7 mouse cellular contexts compared by ENCODE assay signal in genomic region chr4:144892133-144892936, GRCm38 (mm10). TPM values are rescaled to one million over a fixed set of nuclear protein-coding genes. Genes with fewer than 3 reads are reported as not detected.
DNase-seq lines count a peak whose midpoint lies in the region; ATAC-seq and TF ChIP-seq lines count a peak whose summit lies in the region.

Gene Dhrs3, plus strand, starts transcription at chr4:144892827.

- peak within 1 kb of the TSS; percentile 97 for H3K4me2 ChIP-seq in embryonic facial prominence, embryonic 14.5 days (ENCODE audit: low read depth, low read length)
- H3K4me2 ChIP-seq in limb, embryonic 14.5 days (replicated peaks; ENCODE audit: low read depth, low read length, severe bottlenecking): peak within 1 kb of the TSS; percentile 86
- H3K4me2 ChIP-seq in midbrain, embryonic 16.5 days (ENCODE audit: low read length): peak within 1 kb of the TSS; percentile 95

- TF ChIP-seq CTCF in kidney, adult 2 months (conservative IDR thresholded peaks at IDR 0.05; ENCODE audit: insufficient read depth, insufficient read length, low read depth, low read length): no peak
- no peak for TF ChIP-seq CTCF in spleen, adult 2 months (IDR thresholded peaks at IDR 0.05; ENCODE audit: extremely low read depth, insufficient read depth, insufficient read length, insufficient replicate concordance)

- peaks cover 32% of the 10 kb centered on the region for H3K4me1 ChIP-seq in embryonic facial prominence, embryonic 14.5 days (ENCODE audit: control insufficient read depth, insufficient read depth, low read length)
- H3K4me1 ChIP-seq in kidney, adult 2 months (ENCODE audit: control insufficient read depth, insufficient read depth, low read length): peaks cover 34% of the 10 kb centered on the region
- H3K4me1 ChIP-seq in limb, embryonic 14.5 days (ENCODE audit: control insufficient read depth, insufficient read depth, low read length): peaks cover 53% of the 10 kb centered on the region
- H3K4me1 ChIP-seq in midbrain, embryonic 16.5 days (ENCODE audit: control insufficient read depth, insufficient read depth, low read length): peaks cover 18% of the 10 kb centered on the region
- H3K4me1 ChIP-seq in spleen, adult 2 months (ENCODE audit: control insufficient read depth, insufficient read depth, insufficient read length): peaks cover 3% of the 10 kb centered on the region; the same call in 1 of the 2 replicates

- peak within 1 kb of the TSS; percentile 76 for H3K9ac ChIP-seq in embryonic facial prominence, embryonic 14.5 days (ENCODE audit: low read depth, low read length)
- H3K9ac ChIP-seq in limb, embryonic 14.5 days (ENCODE audit: low read depth, low read length, severe bottlenecking): peak within 1 kb of the TSS; percentile 81
- H3K9ac ChIP-seq in midbrain, embryonic 16.5 days (ENCODE audit: low read depth, low read length): peak within 1 kb of the TSS; percentile 55

- peak; percentile 84 for ATAC-seq in embryonic facial prominence, embryonic 14.5 days (ENCODE audit: low read depth)
- peak; percentile 78 for ATAC-seq in limb, embryonic 14.5 days (ENCODE audit: low FRiP score, low read depth)
- peak; percentile 70 for ATAC-seq in midbrain, embryonic 16.5 days

- H3K27ac ChIP-seq in embryonic facial prominence, embryonic 14.5 days (replicated peaks; ENCODE audit: low read depth, low read length): peak within 1 kb of the TSS; percentile 80
- H3K27ac ChIP-seq in kidney, adult 2 months (ENCODE audit: insufficient read depth, low read depth, low read length): peak within 1 kb of the TSS; percentile 99
- peak within 1 kb of the TSS; percentile 90 for H3K27ac ChIP-seq in limb, embryonic 14.5 days (replicated peaks; ENCODE audit: low read depth, low read length)
- H3K27ac ChIP-seq in midbrain, embryonic 16.5 days (ENCODE audit: low read length): peak within 1 kb of the TSS; percentile 57
- H3K27ac ChIP-seq in spleen, adult 2 months (ENCODE audit: insufficient read depth, low read length): peak within 1 kb of the TSS; percentile 68

- no peaks in the 10 kb centered on the region for H3K9me3 ChIP-seq in embryonic facial prominence, embryonic 14.5 days (ENCODE audit: control insufficient read depth, low read length)
- no peaks in the 10 kb centered on the region for H3K9me3 ChIP-seq in limb, embryonic 14.5 days (ENCODE audit: control insufficient read depth, low read length)
- no peaks in the 10 kb centered on the region for H3K9me3 ChIP-seq in midbrain, embryonic 16.5 days (replicated peaks; ENCODE audit: control insufficient read depth, low read length, poor library complexity, severe bottlenecking)

- no peaks in the 10 kb centered on the region; the same call in 1 of the 2 replicates for H3K27me3 ChIP-seq in embryonic facial prominence, embryonic 14.5 days (replicated peaks; ENCODE audit: control insufficient read depth, insufficient read depth, low read length)
- H3K27me3 ChIP-seq in kidney, adult 2 months (replicated peaks; ENCODE audit: control insufficient read depth, insufficient read depth, low read length): no peaks in the 10 kb centered on the region
- H3K27me3 ChIP-seq in limb, embryonic 14.5 days (ENCODE audit: control insufficient read depth, insufficient read depth, low read length): no peaks in the 10 kb centered on the region
- H3K27me3 ChIP-seq in midbrain, embryonic 16.5 days (ENCODE audit: control insufficient read depth, insufficient read depth, low read depth, low read length): peaks cover 16% of the 10 kb centered on the region
- H3K27me3 ChIP-seq in spleen, adult 2 months (ENCODE audit: control insufficient read depth, insufficient read depth, low read length): no peaks in the 10 kb centered on the region

- peak; percentile 31 for TF ChIP-seq POLR2A in kidney, adult 2 months (IDR thresholded peaks at IDR 0.05; ENCODE audit: low read depth, low read length)
- TF ChIP-seq POLR2A in limb, embryonic 14.5 days (IDR thresholded peaks at IDR 0.05; ENCODE audit: borderline replicate concordance, extremely low read depth, insufficient read depth, insufficient read length): no peak
- no peak for TF ChIP-seq POLR2A in spleen, adult 2 months (IDR thresholded peaks at IDR 0.05; ENCODE audit: low read depth, low read length)

- H3K36me3 ChIP-seq in embryonic facial prominence, embryonic 14.5 days (ENCODE audit: control insufficient read depth, insufficient read depth, low read length): no peaks in the 10 kb centered on the region
- H3K36me3 ChIP-seq in kidney, adult 2 months (ENCODE audit: control insufficient read depth, insufficient read depth, low read length): no peaks in the 10 kb centered on the region
- no peaks in the 10 kb centered on the region for H3K36me3 ChIP-seq in limb, embryonic 14.5 days (ENCODE audit: control insufficient read depth, insufficient read depth, low read length)
- no peaks in the 10 kb centered on the region for H3K36me3 ChIP-seq in midbrain, embryonic 16.5 days (ENCODE audit: control insufficient read depth, insufficient read depth, low read length)
- H3K36me3 ChIP-seq in spleen, adult 2 months (ENCODE audit: control insufficient read depth, insufficient read depth, low read length): no peaks in the 10 kb centered on the region

- WGBS in embryonic facial prominence, embryonic 14.5 days: under 1% methylated on average over 55 of the region's 55 CpGs
- WGBS in kidney, adult 2 months: under 1% methylated on average over 55 of the region's 55 CpGs
- WGBS in limb, embryonic 14.5 days: under 1% methylated on average over 55 of the region's 55 CpGs
- under 1% methylated on average over 48 of the region's 55 CpGs for WGBS in midbrain, embryonic 16.5 days
- 1% methylated on average over 55 of the region's 55 CpGs for WGBS in spleen, adult 2 months

- DNase-seq in adrenal gland, postnatal 25 days: peak; percentile 79
- peak; percentile 95 for DNase-seq in embryonic facial prominence, embryonic 14.5 days (ENCODE audit: low spot score)
- DNase-seq in heart, adult 18-20 months: peak; percentile 91 to 94
- DNase-seq in kidney, adult 2 months: peak; percentile 96
- DNase-seq in limb, embryonic 14.5 days (ENCODE audit: low spot score): peak; percentile 88
- DNase-seq in spleen, adult 2 months (ENCODE audit: low read depth in 1 of 2, low spot score in 2 of 2): peak; percentile 69 to 87

- H3K4me3 ChIP-seq in embryonic facial prominence, embryonic 14.5 days (ENCODE audit: low read depth, low read length): peak within 1 kb of the TSS; percentile 64
- H3K4me3 ChIP-seq in kidney, adult 2 months (ENCODE audit: insufficient read depth, low read depth, low read length): peak within 1 kb of the TSS; percentile 83
- H3K4me3 ChIP-seq in limb, embryonic 14.5 days (replicated peaks; ENCODE audit: low read length): peak within 1 kb of the TSS; percentile 67
- peak within 1 kb of the TSS; percentile 49 for H3K4me3 ChIP-seq in midbrain, embryonic 16.5 days (ENCODE audit: low read depth, low read length)
- peak within 1 kb of the TSS; percentile 71 for H3K4me3 ChIP-seq in spleen, adult 2 months (ENCODE audit: extremely low read depth, insufficient read depth, insufficient read length)

RNA-seq across cellular contexts. Expression of gene Dhrs3, which starts in this region (rescaled TPM):
- 83.0 and 111 TPM in 2 replicates for total RNA-seq in adrenal gland, postnatal 25 days (2021)
- polyA plus RNA-seq in embryonic facial prominence, embryonic 14.5 days (2014; fragmentation: Nextera tagmentation; extraction: Ambion mirVana): 66.8 and 67.4 TPM in 2 replicates
- total RNA-seq in heart, adult 18-20 months (2021): 100 to 1,000 TPM; 114 to 133 TPM
- 322 and 340 TPM in 2 replicates for polyA plus RNA-seq in kidney, adult 2 months (2012; rRNA removed)
- polyA plus RNA-seq in limb, embryonic 14.5 days (2012; rRNA removed): 69.7 and 80.0 TPM in 2 replicates
- 121 and 134 TPM in 2 replicates for polyA plus RNA-seq in limb, embryonic 14.5 days (2014; fragmentation: Nextera tagmentation; extraction: Ambion mirVana)
- polyA plus RNA-seq in midbrain, embryonic 16.5 days (2015; fragmentation: Nextera tagmentation; extraction: Ambion mirVana): 27.4 and 41.6 TPM in 2 replicates
- 33.9 and 41.3 TPM in 2 replicates for polyA plus RNA-seq in spleen, adult 2 months (2012; rRNA removed)

Comparison
In these comparisons a context has a peak if more than half of its experiments do, and no peak if none do; other contexts are left out.
1. Peak in every context shown above with its lines: DNase-seq, ATAC-seq, H3K4me3 ChIP-seq and H3K27ac ChIP-seq.